Mouse (Mus musculus) stomach, postnatal 0 days (tissue): ENCODE data around the gene Tmem274.

Experiments
- CTCF ChIP-seq: IDR thresholded peaks from 2 replicates; pipeline ENCODE4 v1.5.1; 2016; ENCODE audit warnings: antibody characterized with exemption, low read depth, mild to moderate bottlenecking, moderate library complexity
- EP300 ChIP-seq: optimal IDR thresholded peaks from 2 replicates; pipeline ENCODE3; 2016; ENCODE audit warnings: antibody characterized with exemption

GRCm38 (mm10) chr4:149440576-149440975 is 36.6 kb upstream of the Tmem274 start:
- TF ChIP-seq CTCF (no peak), EP300 (no peak)
